Mouse (Mus musculus) cortical plate, adult 2 months (tissue): ENCODE measurements at regions not wholly inside any gene's neighbourhood (a gene's known extent, or its start where the extent isn't known, plus 50 kb on each side); places are given as distances from the start of the nearest gene placed in this dataset.

Experiments used
- CTCF ChIP-seq: fragments of 200-500 bp; IDR thresholded peaks from 2 replicates; pipeline ENCODE4 v1.5.1; 2011; ENCODE audit warnings: mild to moderate bottlenecking, control low read depth, low read length; ENCODE audit not compliant: insufficient read depth; ENCODE audit errors: extremely low read depth
- POLR2A ChIP-seq: fragments of 200-500 bp; IDR thresholded peaks from 2 replicates; pipeline ENCODE4 v1.6.1; 2011; ENCODE audit warnings: mild to moderate bottlenecking, low read length, control low read depth; ENCODE audit not compliant: insufficient read depth; ENCODE audit errors: extremely low read depth

- TF ChIP-seq POLR2A: no peak
- TF ChIP-seq CTCF: no peak
Observed at GRCm38 (mm10) chr11:112045353-112045752, 736.7 kb upstream of the Sox9 start.
